Mouse (Mus musculus): Measurements from ENCODE around the gene Grip2.

DNA sequence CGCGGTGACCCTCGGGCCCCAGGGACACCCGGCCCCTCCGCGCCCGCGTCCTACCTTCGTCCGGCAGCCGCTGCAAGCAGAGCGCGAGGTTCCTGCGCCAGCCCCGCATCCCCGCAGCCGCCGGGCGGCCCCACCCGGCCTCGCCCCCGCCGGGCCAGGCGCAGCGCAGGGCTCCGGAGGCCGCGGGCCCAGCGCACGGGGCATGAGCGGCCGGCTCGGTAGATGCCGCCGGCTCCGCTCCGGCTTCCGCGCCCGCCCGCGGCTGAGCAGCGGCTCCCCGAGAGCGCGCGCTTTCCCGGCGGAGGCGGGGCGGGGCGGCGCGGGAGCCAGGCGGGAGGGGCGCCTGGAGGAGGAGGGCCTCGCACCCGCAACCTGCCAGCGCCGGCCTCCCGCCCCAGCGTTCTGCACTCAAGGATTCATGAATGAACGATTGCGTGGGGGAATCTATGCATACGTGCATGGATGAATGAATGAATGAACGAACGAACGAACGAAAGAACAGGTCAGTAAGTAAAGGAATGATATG is 16.6 kb upstream of the Grip2 start:
- no peak for TF ChIP-seq POLR2A (IDR thresholded peaks at IDR 0.05; ENCODE audit: borderline replicate concordance, insufficient read depth, low read length)
- no peak for TF ChIP-seq CTCF (IDR thresholded peaks at IDR 0.05; ENCODE audit: borderline replicate concordance, insufficient read depth, low read depth, low read length)
